Mouse (Mus musculus): ENCODE data around the gene Vwa7. TPM values are rescaled to one million over a fixed set of nuclear protein-coding genes. Genes with fewer than 3 reads are reported as not detected.

Gene Vwa7
- total and polyA plus RNA-seq, 3 experiments, result 9.8 to 10.4 TPM; not detected in 1

- Histone ChIP-seq H3K27me3 (ENCODE audit: control insufficient read depth in 1 of 2, insufficient read depth in 2 of 2, low read length in 2 of 2) (no peaks in the 10 kb centered on the region), H3K27ac (ENCODE audit: control insufficient read depth, low read depth, low read length) (no peak overlapping the region), H3K79me2 (ENCODE audit: control insufficient read depth, insufficient read depth, low read length, poor library complexity) (no peaks in the 10 kb centered on the region), H3K36me3 (ENCODE audit: control insufficient read depth in 1 of 2, insufficient read depth in 2 of 2, low read length in 2 of 2) (no peaks in the 10 kb centered on the region; a peak in 1 of 4 replicates), H3K4me3 (ENCODE audit: control insufficient read depth in 1 of 2, insufficient read depth in 1 of 2, low read depth in 2 of 2, low read length in 2 of 2) (no peak overlapping the region), H3K9me3 (replicated peaks; ENCODE audit: insufficient read depth, low read length) (no peaks in the 10 kb centered on the region), H3K9ac (ENCODE audit: control insufficient read depth, low read depth, low read length, poor library complexity, severe bottlenecking) (no peak overlapping the region), H3K4me1 (ENCODE audit: control insufficient read depth in 1 of 2, insufficient read depth in 2 of 2, low read length in 2 of 2) (peaks cover 0 to 16% of the 10 kb centered on the region in 2 experiments; a peak in 3 of 4 replicates)
- no peak for DNase-seq (ENCODE audit: low read depth, low spot score)
- no peak for TF ChIP-seq MYB (IDR thresholded peaks at IDR 0.05; ENCODE audit: low read depth, low read length)
Measured at GRCm38 (mm10) chr17:35071454-35071853, 55.1 kb downstream of the Vwa7 start.

- no peaks in the 10 kb centered on the region for H3K27me3 ChIP-seq (ENCODE audit: control insufficient read depth in 1 of 2, insufficient read depth in 2 of 2, low read length in 2 of 2)
- H3K9ac ChIP-seq (ENCODE audit: control insufficient read depth, low read depth, low read length, poor library complexity, severe bottlenecking), result no peak overlapping the region
- H3K4me3 ChIP-seq (ENCODE audit: control insufficient read depth in 1 of 2, insufficient read depth in 1 of 2, low read depth in 2 of 2, low read length in 2 of 2), result no peak overlapping the region
- DNase-seq (ENCODE audit: low read depth, low spot score), result no peak
- TF ChIP-seq MYC (IDR thresholded peaks at IDR 0.05; ENCODE audit: low read depth, low read length) (no peak), MYB (IDR thresholded peaks at IDR 0.05; ENCODE audit: low read depth, low read length) (no peak), EP300 (IDR thresholded peaks at IDR 0.05; ENCODE audit: low read depth in 1 of 2, low read length in 2 of 2) (no peak), NRF1 (IDR thresholded peaks at IDR 0.05; ENCODE audit: insufficient read depth, low read depth, low read length, poor library complexity, severe bottlenecking) (no peak), KAT2A (conservative IDR thresholded peaks at IDR 0.05; ENCODE audit: low read depth, low read length) (no peak), POLR2AphosphoS5 (IDR thresholded peaks at IDR 0.05; ENCODE audit: borderline replicate concordance, low read depth, low read length) (no peak), NELFE (IDR thresholded peaks at IDR 0.05; ENCODE audit: low read depth, low read length) (no peak), GATA1 (IDR thresholded peaks at IDR 0.05; ENCODE audit: low read depth, low read length) (no peak), ZKSCAN1 (IDR thresholded peaks at IDR 0.05; ENCODE audit: low read depth, low read length) (no peak), MAX (IDR thresholded peaks at IDR 0.05; ENCODE audit: low read length) (no peak), JUND (IDR thresholded peaks at IDR 0.05; ENCODE audit: low read depth, low read length) (no peak), USF2 (IDR thresholded peaks at IDR 0.05; ENCODE audit: borderline replicate concordance in 1 of 2, insufficient read depth in 1 of 2, low read depth in 1 of 2, low read length in 2 of 2) (no peak), CHD2 (IDR thresholded peaks at IDR 0.05; ENCODE audit: low read length) (no peak), MXI1 (IDR thresholded peaks at IDR 0.05; ENCODE audit: low read depth, low read length) (no peak), E2F4 (IDR thresholded peaks at IDR 0.05; ENCODE audit: borderline replicate concordance, low read depth, low read length) (no peak), POLR2A (IDR thresholded peaks at IDR 0.05; ENCODE audit: control insufficient read depth in 1 of 2, insufficient read depth in 1 of 2, low read depth in 1 of 2, low read length in 2 of 2, poor library complexity in 1 of 2) (no peak)
- no peaks in the 10 kb centered on the region for H3K79me2 ChIP-seq (ENCODE audit: control insufficient read depth, insufficient read depth, low read length, poor library complexity)
- H3K36me3 ChIP-seq (ENCODE audit: control insufficient read depth in 1 of 2, insufficient read depth in 2 of 2, low read length in 2 of 2), result peaks cover 0 to 4% of the 10 kb centered on the region in 2 experiments; a peak in 2 of 4 replicates
- H3K27ac ChIP-seq (ENCODE audit: control insufficient read depth, low read depth, low read length), result no peak overlapping the region
- no peaks in the 10 kb centered on the region for H3K9me3 ChIP-seq (replicated peaks; ENCODE audit: insufficient read depth, low read length)
- peaks cover 2 to 11% of the 10 kb centered on the region in 2 experiments; a peak in 2 of 4 replicates for H3K4me1 ChIP-seq (ENCODE audit: control insufficient read depth in 1 of 2, insufficient read depth in 2 of 2, low read length in 2 of 2)
Measured at GRCm38 (mm10) chr17:35074097-35074496, 57.7 kb downstream of the Vwa7 start.

Other genes with a start within 250 kb of the Vwa7 start
Only the 30 nearest of the 46 such genes appear.
- 6.6 and 7.6 TPM in 2 replicates for gene Zbtb12, start 137.1 kb upstream of the Vwa7 start, total RNA-seq (2012; rRNA removed)
- gene Zbtb12, start 137.1 kb upstream of the Vwa7 start, polyA plus RNA-seq (2012; ENCODE audit: insufficient read depth in 1 of 2, insufficient read length in 2 of 2, low read depth in 1 of 2, low replicate concordance in 2 of 2, missing spikeins in 1 of 2), result 10 to 100 TPM in 1 of 2 experiments, not detected in 1; 24.3 TPM
- not detected in 2 replicates for gene Gm20547, start 134.5 kb upstream of the Vwa7 start, total RNA-seq (2012; rRNA removed)
- gene Gm20547, start 134.5 kb upstream of the Vwa7 start, polyA plus RNA-seq (2012; ENCODE audit: insufficient read depth in 1 of 2, insufficient read length in 2 of 2, low read depth in 1 of 2, low replicate concordance in 2 of 2, missing spikeins in 1 of 2), result under 1 TPM in 1 of 2 experiments, not detected in 1; 0.03 TPM
- 1.6 and 2.2 TPM in 2 replicates for gene C2, start 118.3 kb upstream of the Vwa7 start, total RNA-seq (2012; rRNA removed)
- gene C2, start 118.3 kb upstream of the Vwa7 start, polyA plus RNA-seq (2012; ENCODE audit: insufficient read depth in 1 of 2, insufficient read length in 2 of 2, low read depth in 1 of 2, low replicate concordance in 2 of 2, missing spikeins in 1 of 2), result 1 to 10 TPM in 1 of 2 experiments, not detected in 1; 9.4 TPM
- gene Ehmt2, start 118.1 kb upstream of the Vwa7 start, total RNA-seq (2012; rRNA removed), result 66.6 and 67.4 TPM in 2 replicates
- gene Ehmt2, start 118.1 kb upstream of the Vwa7 start, polyA plus RNA-seq (2012; ENCODE audit: insufficient read depth in 1 of 2, insufficient read length in 2 of 2, low read depth in 1 of 2, low replicate concordance in 2 of 2, missing spikeins in 1 of 2), result 100 to 1,000 TPM in 1 of 2 experiments, not detected in 1; 113 TPM
- 0.12 TPM in 1 of 2 replicates, not detected in the other for gene Slc44a4, start 102.1 kb upstream of the Vwa7 start, total RNA-seq (2012; rRNA removed)
- gene Slc44a4, start 102.1 kb upstream of the Vwa7 start, polyA plus RNA-seq (2012; ENCODE audit: insufficient read depth in 1 of 2, insufficient read length in 2 of 2, low read depth in 1 of 2, low replicate concordance in 2 of 2, missing spikeins in 1 of 2), result under 1 TPM in 1 of 2 experiments, not detected in 1; 0.06 TPM
- gene Neu1, start 85.3 kb upstream of the Vwa7 start, total RNA-seq (2012; rRNA removed), result 6.5 and 7.0 TPM in 2 replicates
- 1 to 10 TPM in 1 of 2 experiments, not detected in 1; 7.9 TPM for gene Neu1, start 85.3 kb upstream of the Vwa7 start, polyA plus RNA-seq (2012; ENCODE audit: insufficient read depth in 1 of 2, insufficient read length in 2 of 2, low read depth in 1 of 2, low replicate concordance in 2 of 2, missing spikeins in 1 of 2)
- gene Hspa1b, start 57.3 kb upstream of the Vwa7 start, total RNA-seq (2012; rRNA removed), result 0.04 TPM in 1 of 2 replicates, not detected in the other
- gene Hspa1b, start 57.3 kb upstream of the Vwa7 start, polyA plus RNA-seq (2012; ENCODE audit: insufficient read depth in 1 of 2, insufficient read length in 2 of 2, low read depth in 1 of 2, low replicate concordance in 2 of 2, missing spikeins in 1 of 2), result not detected
- gene Gm20481, start 46.7 kb upstream of the Vwa7 start, total RNA-seq (2012; rRNA removed), result not detected in 2 replicates
- gene Gm20481, start 46.7 kb upstream of the Vwa7 start, polyA plus RNA-seq (2012; ENCODE audit: insufficient read depth in 1 of 2, insufficient read length in 2 of 2, low read depth in 1 of 2, low replicate concordance in 2 of 2, missing spikeins in 1 of 2), result not detected
- 0.07 TPM in 1 of 2 replicates, not detected in the other for gene Hspa1a, start 44.4 kb upstream of the Vwa7 start, total RNA-seq (2012; rRNA removed)
- gene Hspa1a, start 44.4 kb upstream of the Vwa7 start, polyA plus RNA-seq (2012; ENCODE audit: insufficient read depth in 1 of 2, insufficient read length in 2 of 2, low read depth in 1 of 2, low replicate concordance in 2 of 2, missing spikeins in 1 of 2), result not detected
- gene Hspa1l, start 43.9 kb upstream of the Vwa7 start, total RNA-seq (2012; rRNA removed), result 0.07 and 0.15 TPM in 2 replicates
- 1 to 10 TPM in 1 of 2 experiments, not detected in 1; 1.6 TPM for gene Hspa1l, start 43.9 kb upstream of the Vwa7 start, polyA plus RNA-seq (2012; ENCODE audit: insufficient read depth in 1 of 2, insufficient read length in 2 of 2, low read depth in 1 of 2, low replicate concordance in 2 of 2, missing spikeins in 1 of 2)
- 50.6 and 57.9 TPM in 2 replicates for gene Lsm2, start 34.7 kb upstream of the Vwa7 start, total RNA-seq (2012; rRNA removed)
- gene Lsm2, start 34.7 kb upstream of the Vwa7 start, polyA plus RNA-seq (2012; ENCODE audit: insufficient read depth in 1 of 2, insufficient read length in 2 of 2, low read depth in 1 of 2, low replicate concordance in 2 of 2, missing spikeins in 1 of 2), result 100 to 1,000 TPM in 1 of 2 experiments, not detected in 1; 180 TPM
- gene Vars, start 15.6 kb upstream of the Vwa7 start, total RNA-seq (2012; rRNA removed), result 149 and 158 TPM in 2 replicates
- 100 to 1,000 TPM in 1 of 2 experiments, not detected in 1; 251 TPM for gene Vars, start 15.6 kb upstream of the Vwa7 start, polyA plus RNA-seq (2012; ENCODE audit: insufficient read depth in 1 of 2, insufficient read length in 2 of 2, low read depth in 1 of 2, low replicate concordance in 2 of 2, missing spikeins in 1 of 2)
- gene Sapcd1, start 11.4 kb downstream of the Vwa7 start, total RNA-seq (2012; rRNA removed), result 161 and 164 TPM in 2 replicates
- 100 to 1,000 TPM in 1 of 2 experiments, not detected in 1; 124 TPM for gene Sapcd1, start 11.4 kb downstream of the Vwa7 start, polyA plus RNA-seq (2012; ENCODE audit: insufficient read depth in 1 of 2, insufficient read length in 2 of 2, low read depth in 1 of 2, low replicate concordance in 2 of 2, missing spikeins in 1 of 2)
- 17.9 and 26.3 TPM in 2 replicates for gene Msh5, start 30.2 kb downstream of the Vwa7 start, total RNA-seq (2012; rRNA removed)
- gene Msh5, start 30.2 kb downstream of the Vwa7 start, polyA plus RNA-seq (2012; ENCODE audit: insufficient read depth in 1 of 2, insufficient read length in 2 of 2, low read depth in 1 of 2, low replicate concordance in 2 of 2, missing spikeins in 1 of 2), result 10 to 100 TPM in 1 of 2 experiments, not detected in 1; 29.0 TPM
- gene Clic1, start 33.4 kb downstream of the Vwa7 start, total RNA-seq (2012; rRNA removed), result 285 and 333 TPM in 2 replicates
- 100 to 1,000 TPM; 309 to 335 TPM for gene Clic1, start 33.4 kb downstream of the Vwa7 start, polyA plus RNA-seq (2012; ENCODE audit: insufficient read depth in 1 of 2, insufficient read length in 2 of 2, low read depth in 1 of 2, low replicate concordance in 2 of 2, missing spikeins in 1 of 2)
- gene Ddah2, start 42.5 kb downstream of the Vwa7 start, total RNA-seq (2012; rRNA removed), result 9.9 and 11.1 TPM in 2 replicates
- 1 to 10 TPM in 1 of 2 experiments, not detected in 1; 8.6 TPM for gene Ddah2, start 42.5 kb downstream of the Vwa7 start, polyA plus RNA-seq (2012; ENCODE audit: insufficient read depth in 1 of 2, insufficient read length in 2 of 2, low read depth in 1 of 2, low replicate concordance in 2 of 2, missing spikeins in 1 of 2)
- gene Ly6g6c, start 48.8 kb downstream of the Vwa7 start, total RNA-seq (2012; rRNA removed), result not detected in 2 replicates
- under 1 TPM in 1 of 2 experiments, not detected in 1; 0.24 TPM for gene Ly6g6c, start 48.8 kb downstream of the Vwa7 start, polyA plus RNA-seq (2012; ENCODE audit: insufficient read depth in 1 of 2, insufficient read length in 2 of 2, low read depth in 1 of 2, low replicate concordance in 2 of 2, missing spikeins in 1 of 2)
- gene Mpig6b, start 49.6 kb downstream of the Vwa7 start, total RNA-seq (2012; rRNA removed), result not detected in 2 replicates
- not detected for gene Mpig6b, start 49.6 kb downstream of the Vwa7 start, polyA plus RNA-seq (2012; ENCODE audit: insufficient read depth in 1 of 2, insufficient read length in 2 of 2, low read depth in 1 of 2, low replicate concordance in 2 of 2, missing spikeins in 1 of 2)
- 0.23 TPM in 1 of 2 replicates, not detected in the other for gene Ly6g6e, start 60.3 kb downstream of the Vwa7 start, total RNA-seq (2012; rRNA removed)
- not detected for gene Ly6g6e, start 60.3 kb downstream of the Vwa7 start, polyA plus RNA-seq (2012; ENCODE audit: insufficient read depth in 1 of 2, insufficient read length in 2 of 2, low read depth in 1 of 2, low replicate concordance in 2 of 2, missing spikeins in 1 of 2)
- 2.1 and 5.5 TPM in 2 replicates for gene Ly6g6d, start 61.5 kb downstream of the Vwa7 start, total RNA-seq (2012; rRNA removed)
- gene Ly6g6d, start 61.5 kb downstream of the Vwa7 start, polyA plus RNA-seq (2012; ENCODE audit: insufficient read depth in 1 of 2, insufficient read length in 2 of 2, low read depth in 1 of 2, low replicate concordance in 2 of 2, missing spikeins in 1 of 2), result 1 to 10 TPM in 1 of 2 experiments, not detected in 1; 4.4 TPM
- gene Ly6g6f, start 69.0 kb downstream of the Vwa7 start, total RNA-seq (2012; rRNA removed), result 1.4 and 3.0 TPM in 2 replicates
- gene Ly6g6f, start 69.0 kb downstream of the Vwa7 start, polyA plus RNA-seq (2012; ENCODE audit: insufficient read depth in 1 of 2, insufficient read length in 2 of 2, low read depth in 1 of 2, low replicate concordance in 2 of 2, missing spikeins in 1 of 2), result under 1 TPM in 1 of 2 experiments, not detected in 1; 0.88 TPM
- gene Abhd16a, start 72.7 kb downstream of the Vwa7 start, total RNA-seq (2012; rRNA removed), result 86.9 and 126 TPM in 2 replicates
- 10 to 100 TPM in 1 of 2 experiments, not detected in 1; 96.1 TPM for gene Abhd16a, start 72.7 kb downstream of the Vwa7 start, polyA plus RNA-seq (2012; ENCODE audit: insufficient read depth in 1 of 2, insufficient read length in 2 of 2, low read depth in 1 of 2, low replicate concordance in 2 of 2, missing spikeins in 1 of 2)
- gene Ly6g5c, start 91.7 kb downstream of the Vwa7 start, total RNA-seq (2012; rRNA removed), result not detected in 2 replicates
- gene Ly6g5c, start 91.7 kb downstream of the Vwa7 start, polyA plus RNA-seq (2012; ENCODE audit: insufficient read depth in 1 of 2, insufficient read length in 2 of 2, low read depth in 1 of 2, low replicate concordance in 2 of 2, missing spikeins in 1 of 2), result not detected
- 0.49 and 0.65 TPM in 2 replicates for gene Ly6g5b, start 98.8 kb downstream of the Vwa7 start, total RNA-seq (2012; rRNA removed)
- 1 to 10 TPM in 1 of 2 experiments, not detected in 1; 1.4 TPM for gene Ly6g5b, start 98.8 kb downstream of the Vwa7 start, polyA plus RNA-seq (2012; ENCODE audit: insufficient read depth in 1 of 2, insufficient read length in 2 of 2, low read depth in 1 of 2, low replicate concordance in 2 of 2, missing spikeins in 1 of 2)
- 44.7 and 44.9 TPM in 2 replicates for gene Gpank1, start 104.9 kb downstream of the Vwa7 start, total RNA-seq (2012; rRNA removed)
- 10 to 100 TPM in 1 of 2 experiments, not detected in 1; 40.4 TPM for gene Gpank1, start 104.9 kb downstream of the Vwa7 start, polyA plus RNA-seq (2012; ENCODE audit: insufficient read depth in 1 of 2, insufficient read length in 2 of 2, low read depth in 1 of 2, low replicate concordance in 2 of 2, missing spikeins in 1 of 2)
- gene Csnk2b, start 105.5 kb downstream of the Vwa7 start, total RNA-seq (2012; rRNA removed), result 193 and 222 TPM in 2 replicates
- gene Csnk2b, start 105.5 kb downstream of the Vwa7 start, polyA plus RNA-seq (2012; ENCODE audit: insufficient read depth in 1 of 2, insufficient read length in 2 of 2, low read depth in 1 of 2, low replicate concordance in 2 of 2, missing spikeins in 1 of 2), result 100 to 1,000 TPM in 1 of 2 experiments, not detected in 1; 607 TPM
- 9.3 and 13.6 TPM in 2 replicates for gene D17H6S53E, start 109.8 kb downstream of the Vwa7 start, total RNA-seq (2012; rRNA removed)
- 10 to 100 TPM in 1 of 2 experiments, not detected in 1; 11.6 TPM for gene D17H6S53E, start 109.8 kb downstream of the Vwa7 start, polyA plus RNA-seq (2012; ENCODE audit: insufficient read depth in 1 of 2, insufficient read length in 2 of 2, low read depth in 1 of 2, low replicate concordance in 2 of 2, missing spikeins in 1 of 2)
- gene Apom, start 115.5 kb downstream of the Vwa7 start, total RNA-seq (2012; rRNA removed), result 0.15 TPM in 1 of 2 replicates, not detected in the other
- gene Apom, start 115.5 kb downstream of the Vwa7 start, polyA plus RNA-seq (2012; ENCODE audit: insufficient read depth in 1 of 2, insufficient read length in 2 of 2, low read depth in 1 of 2, low replicate concordance in 2 of 2, missing spikeins in 1 of 2), result under 1 TPM in 1 of 2 experiments, not detected in 1; 0.79 TPM
- 98.2 and 102 TPM in 2 replicates for gene Bag6, start 118.6 kb downstream of the Vwa7 start, total RNA-seq (2012; rRNA removed)
- 100 to 1,000 TPM in 1 of 2 experiments, not detected in 1; 283 TPM for gene Bag6, start 118.6 kb downstream of the Vwa7 start, polyA plus RNA-seq (2012; ENCODE audit: insufficient read depth in 1 of 2, insufficient read length in 2 of 2, low read depth in 1 of 2, low replicate concordance in 2 of 2, missing spikeins in 1 of 2)
- gene Prrc2a, start 148.3 kb downstream of the Vwa7 start, total RNA-seq (2012; rRNA removed), result 87.6 and 102 TPM in 2 replicates
- gene Prrc2a, start 148.3 kb downstream of the Vwa7 start, polyA plus RNA-seq (2012; ENCODE audit: insufficient read depth in 1 of 2, insufficient read length in 2 of 2, low read depth in 1 of 2, low replicate concordance in 2 of 2, missing spikeins in 1 of 2), result 100 to 1,000 TPM in 1 of 2 experiments, 10 to 100 TPM in 1; 71.0 to 663 TPM

Data from MEL (cell line).